Mouse (Mus musculus) stomach, postnatal 0 days (tissue): ENCODE measurements at regions not wholly inside any gene's neighbourhood (a gene's known extent, or its start where the extent isn't known, plus 50 kb on each side); places are given as distances from the start of the nearest gene placed in this dataset.

Experiments
- CTCF ChIP-seq: IDR thresholded peaks from 2 replicates; pipeline ENCODE4 v1.5.1; 2016; ENCODE audit warnings: antibody characterized with exemption, low read depth, mild to moderate bottlenecking, moderate library complexity
- EP300 ChIP-seq: optimal IDR thresholded peaks from 2 replicates; pipeline ENCODE3; 2016; ENCODE audit warnings: antibody characterized with exemption

DNA sequence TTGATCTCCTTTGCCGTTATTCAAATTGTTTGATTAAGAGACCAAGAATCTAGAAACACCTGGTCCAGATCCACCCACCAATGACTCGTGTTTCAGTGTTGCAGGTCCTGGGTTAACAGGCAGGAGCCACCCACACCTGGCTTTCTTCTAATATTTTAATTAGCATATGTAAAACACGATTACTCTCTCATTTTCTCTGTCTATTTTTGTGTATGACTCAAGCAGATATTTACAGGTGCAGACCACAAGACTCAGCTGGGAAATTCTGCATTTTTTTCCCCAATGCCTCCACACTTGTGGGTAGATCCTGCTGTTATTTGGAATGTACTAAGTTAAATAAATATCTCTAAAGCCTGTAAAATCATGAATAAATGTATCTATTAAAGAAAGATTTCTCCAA is 245.3 kb upstream of the Crbn start:
- TF ChIP-seq EP300 (no peak), CTCF (no peak)
